Mouse (Mus musculus) heart, postnatal 14 days (tissue): ENCODE results near the gene Me3. TPM values are rescaled to one million over a fixed set of nuclear protein-coding genes. Genes with fewer than 3 reads are reported as not detected.
"Not testable (repeated sequence)": the region's sequence is repeated elsewhere in the genome, so short reads cannot be mapped to it uniquely, and the experiment has no call there.

ENCODE experiments used
- DNase-seq, 2 experiments: peaks; one replicate each; pipeline ENCODE4 v3.0.0; 2021 to 2022
- intact Hi-C: fragments of 180-260 bp; cut with DNase I; formaldehyde crosslinking; loops from one replicate; pipeline ENCODE4 v1.15.1; 2025
- total RNA-seq, 2 experiments: library from RNA; stranded (reverse); gene quantifications; 2 replicates each; pipeline ENCODE4 v1.2.3; 2021

The Me3 gene
- total RNA-seq, 2 experiments from 2014 or later = 115 to 124 TPM

- no peak for DNase-seq
- intact Hi-C loops = no loop called here
Measured at GRCm38 (mm10) chr7:89720256-89720655, 88.1 kb downstream of the Me3 start.

- no peak for DNase-seq
- intact Hi-C loops = no loop called here
Measured at GRCm38 (mm10) chr7:89726712-89727111, 94.5 kb downstream of the Me3 start.

- DNase-seq = no peak
- intact Hi-C loops = no loop called here
Measured at GRCm38 (mm10) chr7:89727615-89728014, 95.4 kb downstream of the Me3 start.

- DNase-seq = no peak
- intact Hi-C loops = no loop called here
Measured at GRCm38 (mm10) chr7:89728393-89728792, 96.2 kb downstream of the Me3 start.

GRCm38 (mm10) chr7:89730514-89730913 lies 98.3 kb downstream of the Me3 start:
- no peak for DNase-seq
- intact Hi-C loops = no loop called here

GRCm38 (mm10) chr7:89731115-89731514 lies 98.9 kb downstream of the Me3 start:
- intact Hi-C loops, DNase-seq: not testable (repeated sequence)

GRCm38 (mm10) chr7:89748415-89748814 lies 116.2 kb downstream of the Me3 start:
- DNase-seq = peak; percentile 14 to 40
- intact Hi-C loops = no loop called here

GRCm38 (mm10) chr7:89749183-89749582 lies 117.0 kb downstream of the Me3 start:
- DNase-seq = no peak
- intact Hi-C loops = no loop called here

- no peak for DNase-seq
- intact Hi-C loops = no loop called here
Measured at GRCm38 (mm10) chr7:89766678-89767508, 134.7 kb downstream of the Me3 start.

- DNase-seq = no peak
- intact Hi-C loops = no loop called here
Measured at GRCm38 (mm10) chr7:89769106-89769896, 137.1 kb downstream of the Me3 start.

GRCm38 (mm10) chr7:89770021-89770420 lies 137.8 kb downstream of the Me3 start:
- intact Hi-C loops = no loop called here
- DNase-seq = no peak

GRCm38 (mm10) chr7:89772906-89773305 lies 140.7 kb downstream of the Me3 start:
- DNase-seq = no peak
- intact Hi-C loops = no loop called here

GRCm38 (mm10) chr7:89773352-89773921 lies 141.2 kb downstream of the Me3 start:
- intact Hi-C loops = no loop called here
- no peak for DNase-seq

GRCm38 (mm10) chr7:89773926-89774325 lies 141.7 kb downstream of the Me3 start:
- intact Hi-C loops = no loop called here
- no peak for DNase-seq

- intact Hi-C loops = no loop called here
- DNase-seq = no peak
Measured at GRCm38 (mm10) chr7:89775848-89776247, 143.7 kb downstream of the Me3 start.

GRCm38 (mm10) chr7:89781391-89781790 lies 149.2 kb downstream of the Me3 start:
- intact Hi-C loops = no loop called here
- no peak for DNase-seq

- DNase-seq = no peak
- intact Hi-C loops = no loop called here
Measured at GRCm38 (mm10) chr7:89787735-89788134, 155.5 kb downstream of the Me3 start.

- intact Hi-C loops = no loop called here
- no peak for DNase-seq
Measured at GRCm38 (mm10) chr7:89792576-89792975, 160.4 kb downstream of the Me3 start.

- intact Hi-C loops = no loop called here
- no peak for DNase-seq
Measured at GRCm38 (mm10) chr7:89795366-89795765, 163.2 kb downstream of the Me3 start.

- intact Hi-C loops = no loop called here
- DNase-seq = no peak
Measured at GRCm38 (mm10) chr7:89796351-89796801, 164.2 kb downstream of the Me3 start.

- intact Hi-C loops = no loop called here
- DNase-seq = no peak
Measured at GRCm38 (mm10) chr7:89798358-89799020, 166.3 kb downstream of the Me3 start.
